9 mouse cellular contexts compared by ENCODE assay signal in genomic region chr7:80457241-80457640, GRCm38 (mm10). TPM values are rescaled to one million over a fixed set of nuclear protein-coding genes. Genes with fewer than 3 reads are reported as not detected.
DNase-seq lines count a peak whose midpoint lies in the region; ATAC-seq and TF ChIP-seq lines count a peak whose summit lies in the region.
"Had no signal": no experiment of that assay in that cellular context is flagged by ENCODE, and none has a peak within 500 bp of the region (broad histone marks: within the 10 kb centered on the region; RNA-seq: fewer than 3 reads in every experiment).

No protein-coding gene starts in this region.

- intact Hi-C loops in left cerebral cortex, adult 2 months (cut with DNase I): no loop called here

- no peak overlapping the region for H3K27ac ChIP-seq in heart, embryonic 12.5 days (ENCODE audit: poor library complexity, severe bottlenecking)
- H3K27ac ChIP-seq in heart, embryonic 13.5 days (replicated peaks): peak overlapping the region; percentile 66
- H3K27ac ChIP-seq in left cerebral cortex, adult 2 months: no peak overlapping the region
- H3K27ac ChIP-seq in midbrain, embryonic 16.5 days (ENCODE audit: low read length): no peak overlapping the region
- H3K27ac ChIP-seq in forebrain, embryonic 12.5 days: no peak overlapping the region
- H3K27ac ChIP-seq: neural tube, embryonic 13.5 days had no signal

- peak; percentile 99 for DNase-seq in heart, adult 11 months
- DNase-seq in NIH3T3 (ENCODE audit: low read depth): peak; percentile 90
- peak; percentile 65 for DNase-seq in lung, postnatal 25 days (ENCODE audit: low spot score)
- DNase-seq in left cerebral cortex, adult 2 months (ENCODE audit: extremely low spot score in 1 of 2, low spot score in 2 of 2): no peak

- H3K4me2 ChIP-seq in heart, embryonic 12.5 days: no peak overlapping the region
- H3K4me2 ChIP-seq in heart, embryonic 13.5 days: no peak overlapping the region
- no peak overlapping the region for H3K4me2 ChIP-seq in midbrain, embryonic 16.5 days (ENCODE audit: low read length)
- H3K4me2 ChIP-seq in forebrain, embryonic 12.5 days: no peak overlapping the region
- H3K4me2 ChIP-seq: neural tube, embryonic 13.5 days had no signal

- TF ChIP-seq CTCF in left cerebral cortex, adult 2 months (IDR thresholded peaks at IDR 0.05): no peak

- 64% methylated on average over 6 of the region's 6 CpGs for WGBS in heart, embryonic 12.5 days
- 62% methylated on average over 6 of the region's 6 CpGs for WGBS in heart, embryonic 13.5 days
- WGBS in midbrain, embryonic 16.5 days: 83% methylated on average over 6 of the region's 6 CpGs
- WGBS in forebrain, embryonic 12.5 days: 90% methylated on average over 6 of the region's 6 CpGs

- peaks cover 30% of the 10 kb centered on the region for H3K4me1 ChIP-seq in heart, embryonic 12.5 days (replicated peaks)
- peaks cover 43% of the 10 kb centered on the region for H3K4me1 ChIP-seq in heart, embryonic 13.5 days
- H3K4me1 ChIP-seq in midbrain, embryonic 16.5 days (ENCODE audit: control insufficient read depth, insufficient read depth, low read length): no peaks in the 10 kb centered on the region
- H3K4me1 ChIP-seq in forebrain, embryonic 12.5 days: no peaks in the 10 kb centered on the region
- H3K4me1 ChIP-seq: neural tube, embryonic 13.5 days had no signal

- no peak overlapping the region for H3K4me3 ChIP-seq in heart, embryonic 12.5 days
- H3K4me3 ChIP-seq in heart, embryonic 13.5 days: no peak overlapping the region
- no peak overlapping the region for H3K4me3 ChIP-seq in left cerebral cortex, adult 2 months
- H3K4me3 ChIP-seq in midbrain, embryonic 16.5 days (ENCODE audit: low read depth, low read length): no peak overlapping the region
- H3K4me3 ChIP-seq in forebrain, embryonic 12.5 days (replicated peaks): no peak overlapping the region
- H3K4me3 ChIP-seq: neural tube, embryonic 13.5 days had no signal

- no peaks in the 10 kb centered on the region for H3K9me3 ChIP-seq in heart, embryonic 12.5 days (replicated peaks)
- no peaks in the 10 kb centered on the region for H3K9me3 ChIP-seq in heart, embryonic 13.5 days
- no peaks in the 10 kb centered on the region for H3K9me3 ChIP-seq in midbrain, embryonic 16.5 days (replicated peaks; ENCODE audit: control insufficient read depth, low read length, poor library complexity, severe bottlenecking)
- H3K9me3 ChIP-seq in forebrain, embryonic 12.5 days: no peaks in the 10 kb centered on the region
- H3K9me3 ChIP-seq: neural tube, embryonic 13.5 days had no signal

- H3K9ac ChIP-seq in heart, embryonic 12.5 days: no peak overlapping the region
- 0 out of 2 replicates have a peak overlapping the region, but pooled peaks have one; percentile 34 for H3K9ac ChIP-seq in heart, embryonic 13.5 days
- no peak overlapping the region for H3K9ac ChIP-seq in midbrain, embryonic 16.5 days (ENCODE audit: low read depth, low read length)
- no peak overlapping the region for H3K9ac ChIP-seq in forebrain, embryonic 12.5 days
- H3K9ac ChIP-seq: neural tube, embryonic 13.5 days had no signal

- no peaks in the 10 kb centered on the region for H3K27me3 ChIP-seq in heart, embryonic 12.5 days (replicated peaks)
- no peaks in the 10 kb centered on the region for H3K27me3 ChIP-seq in heart, embryonic 13.5 days (replicated peaks)
- no peaks in the 10 kb centered on the region for H3K27me3 ChIP-seq in midbrain, embryonic 16.5 days (ENCODE audit: control insufficient read depth, insufficient read depth, low read depth, low read length)
- no peaks in the 10 kb centered on the region for H3K27me3 ChIP-seq in forebrain, embryonic 12.5 days
- H3K27me3 ChIP-seq: neural tube, embryonic 13.5 days had no signal

- peaks cover 44% of the 10 kb centered on the region for H3K36me3 ChIP-seq in heart, embryonic 12.5 days
- peaks cover 65% of the 10 kb centered on the region for H3K36me3 ChIP-seq in heart, embryonic 13.5 days
- H3K36me3 ChIP-seq in midbrain, embryonic 16.5 days (ENCODE audit: control insufficient read depth, insufficient read depth, low read length): 0 out of 2 replicates have a peak, but pooled peaks cover 3% of the 10 kb centered on the region
- H3K36me3 ChIP-seq in forebrain, embryonic 12.5 days (replicated peaks): peaks cover 71% of the 10 kb centered on the region

- ATAC-seq in heart, embryonic 12.5 days (ENCODE audit: insufficient number of reproducible peaks, low FRiP score): no peak
- no peak for ATAC-seq in heart, embryonic 13.5 days (ENCODE audit: extremely low read depth, insufficient number of reproducible peaks, low FRiP score, low TSS enrichment)
- ATAC-seq in midbrain, embryonic 16.5 days: no peak
- ATAC-seq in forebrain, embryonic 12.5 days (ENCODE audit: low FRiP score): no peak

RNA-seq across cellular contexts. Expression of gene Furin, which starts 52.0 kb away (rescaled TPM):
- polyA plus RNA-seq in heart, embryonic 12.5 days (2016; fragmentation: Nextera tagmentation; extraction: Ambion mirVana): 24.5 and 25.9 TPM in 2 replicates
- polyA plus RNA-seq in heart, embryonic 13.5 days (2015; fragmentation: Nextera tagmentation; extraction: Ambion mirVana): 14.2 and 14.8 TPM in 2 replicates
- 10 to 100 TPM; 38.0 to 40.7 TPM for total RNA-seq in left cerebral cortex, adult 2 months (2021)
- polyA plus RNA-seq in midbrain, embryonic 16.5 days (2015; fragmentation: Nextera tagmentation; extraction: Ambion mirVana): 3.9 and 4.1 TPM in 2 replicates
- polyA plus RNA-seq in forebrain, embryonic 12.5 days (2016; fragmentation: Nextera tagmentation; extraction: Ambion mirVana): 3.3 and 4.3 TPM in 2 replicates

Comparison
In these comparisons a context has a peak if more than half of its experiments do, and no peak if none do; other contexts are left out.
1. DNase-seq: peak in heart, adult 11 months (single experiment), NIH3T3 (single experiment) and lung, postnatal 25 days (single experiment); none in left cerebral cortex, adult 2 months (0 of 2).